Mouse (Mus musculus) cerebral cortex, adult 2 months (tissue): ENCODE measurements around the gene Ctsa.

ENCODE experiments used
- WGBS: fragments of 180-500 bp; shearing (Covaris S2); methylation state at CpG from one replicate; pipeline ENCODE4 v1.1.7; 2018; 5-methylcytosine and 5-hydroxymethylcytosine counted together

Ctsa gene

GRCm38 (mm10) chr2:164845782-164846181, 13.1 kb downstream of the Ctsa start:
- 52% methylated on average over 3 of the region's 3 CpGs for WGBS

DNA sequence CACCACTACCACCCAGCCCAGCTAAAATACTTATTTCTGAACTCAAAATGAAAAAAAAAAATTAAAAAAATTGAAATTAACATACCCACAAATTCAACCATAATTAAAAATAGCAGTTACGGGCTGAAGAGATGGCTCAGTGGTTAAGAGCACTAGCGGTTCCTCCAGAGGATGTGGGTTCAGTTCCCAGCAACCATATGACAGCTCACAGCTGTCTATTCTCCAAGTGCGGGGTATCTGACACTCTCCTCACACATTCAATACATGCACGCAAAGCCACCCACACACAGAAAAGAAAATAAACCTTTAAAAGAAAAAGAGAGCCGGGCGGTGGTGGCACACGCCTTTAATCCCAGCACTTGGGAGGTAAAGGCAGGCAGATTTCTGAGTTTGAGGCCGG, 17.4 kb downstream of the Ctsa start:
- WGBS: 49% methylated on average over 8 of the region's 8 CpGs

DNA sequence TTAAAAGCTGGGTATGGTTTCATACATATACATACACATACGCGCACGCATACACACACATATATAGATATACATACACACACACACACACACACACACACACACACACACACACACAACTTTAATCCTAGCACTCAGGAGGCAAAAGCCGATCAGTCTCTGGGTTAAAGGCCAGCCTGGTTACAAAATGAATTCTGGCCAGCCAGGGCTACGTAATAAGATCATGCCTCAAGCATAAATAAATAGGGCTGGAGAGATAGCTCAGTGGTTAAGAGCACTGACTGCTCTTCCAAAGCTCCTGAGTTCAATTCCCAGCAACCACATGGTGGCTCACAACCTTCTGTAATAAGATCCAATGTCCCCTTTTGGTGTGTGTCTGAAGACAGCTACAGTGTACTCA, 22.9 kb downstream of the Ctsa start:
- 78% methylated on average over 5 of the region's 5 CpGs for WGBS

- 2% methylated on average over 42 of the region's 42 CpGs for WGBS
Measured at GRCm38 (mm10) chr2:164856309-164857100, 23.8 kb downstream of the Ctsa start.

DNA sequence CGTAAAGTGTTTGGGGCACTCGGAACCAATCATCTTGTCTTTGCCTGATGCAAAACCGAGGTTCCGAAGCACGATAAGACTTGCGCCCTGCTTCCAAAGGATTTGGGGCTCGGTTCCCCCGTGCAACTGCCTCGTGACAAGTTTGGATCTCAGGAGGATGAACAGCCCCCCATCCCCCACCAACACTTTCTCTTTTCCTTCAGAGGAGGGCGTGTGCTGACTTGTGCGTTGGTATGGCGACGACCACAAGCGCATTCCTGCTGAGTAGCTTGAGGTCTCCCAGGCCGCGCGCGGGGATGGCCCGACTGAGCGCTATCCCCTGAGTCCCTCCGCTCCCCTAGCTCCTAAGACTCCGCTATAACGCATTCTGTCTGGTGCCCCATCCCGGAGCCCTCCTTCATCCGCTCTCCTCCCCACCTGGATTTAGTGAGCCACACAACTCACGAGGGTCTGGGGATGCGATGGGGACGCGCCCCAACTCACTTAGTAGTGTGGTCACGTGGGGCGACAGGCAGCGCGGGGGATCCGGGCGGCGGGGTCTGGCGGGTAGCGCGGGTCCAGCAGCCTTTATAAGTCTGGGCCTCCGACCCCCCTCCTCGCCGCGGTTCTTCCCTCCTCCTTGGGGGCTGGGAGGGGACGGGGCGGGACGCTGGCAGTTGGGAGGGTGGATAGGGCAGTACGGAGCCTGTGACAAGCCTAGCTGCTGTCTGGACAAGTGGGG, 24.6 kb downstream of the Ctsa start, which contains the start of gene Pltp:
Gene Pltp (minus strand): TSS at position 611 of the 721 bp plus-strand sequence.
- 2% methylated on average over 47 of the region's 47 CpGs for WGBS

GRCm38 (mm10) chr2:164857842-164858553, 25.3 kb downstream of the Ctsa start:
- WGBS: 21% methylated on average over 19 of the region's 19 CpGs

DNA sequence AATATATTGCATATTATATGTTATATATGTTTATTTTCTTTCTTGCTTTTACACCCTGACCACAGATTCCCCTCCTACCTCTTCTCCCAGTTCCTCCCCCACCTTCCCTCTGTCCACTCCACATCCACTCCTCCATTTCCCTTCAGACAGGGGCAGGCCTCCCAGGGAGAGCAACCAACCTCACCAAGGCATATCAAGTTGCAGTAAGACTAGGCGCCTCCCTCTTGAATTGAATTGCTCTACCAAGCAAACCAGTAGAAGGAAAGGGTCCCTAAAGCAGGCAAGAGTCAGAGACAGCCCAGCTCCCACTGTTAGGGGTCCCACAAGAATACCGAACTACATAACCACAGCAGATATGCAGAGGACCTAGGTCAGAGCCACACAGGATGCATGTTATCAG, 26.5 kb downstream of the Ctsa start:
- 85% methylated on average over 2 of the region's 2 CpGs for WGBS

- WGBS: 82% methylated on average over 9 of the region's 9 CpGs
Measured at GRCm38 (mm10) chr2:164859640-164860432, 27.2 kb downstream of the Ctsa start.

DNA sequence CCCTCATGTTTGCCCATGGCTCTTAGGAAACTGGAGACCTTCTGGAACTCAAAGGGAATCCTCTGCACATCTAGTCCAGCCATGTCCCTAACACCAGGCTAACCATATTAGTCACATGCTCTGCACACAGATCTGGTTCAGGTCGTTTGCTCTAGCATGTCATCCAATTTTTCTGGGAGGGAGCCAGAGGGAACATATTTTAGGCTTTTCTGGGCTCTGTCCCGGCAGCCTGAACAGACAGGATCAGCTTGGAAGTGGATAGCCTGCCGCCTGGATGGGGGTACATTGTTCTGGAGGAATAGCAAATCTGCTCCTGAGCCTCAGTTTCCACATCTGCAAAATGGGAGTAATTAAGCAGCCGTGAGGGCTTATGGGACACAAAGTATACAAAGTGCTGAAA, 28.4 kb downstream of the Ctsa start:
- 61% methylated on average over 4 of the region's 4 CpGs for WGBS

- 35% methylated on average over 9 of the region's 9 CpGs for WGBS
Measured at GRCm38 (mm10) chr2:164862179-164862861, 29.6 kb downstream of the Ctsa start.

DNA sequence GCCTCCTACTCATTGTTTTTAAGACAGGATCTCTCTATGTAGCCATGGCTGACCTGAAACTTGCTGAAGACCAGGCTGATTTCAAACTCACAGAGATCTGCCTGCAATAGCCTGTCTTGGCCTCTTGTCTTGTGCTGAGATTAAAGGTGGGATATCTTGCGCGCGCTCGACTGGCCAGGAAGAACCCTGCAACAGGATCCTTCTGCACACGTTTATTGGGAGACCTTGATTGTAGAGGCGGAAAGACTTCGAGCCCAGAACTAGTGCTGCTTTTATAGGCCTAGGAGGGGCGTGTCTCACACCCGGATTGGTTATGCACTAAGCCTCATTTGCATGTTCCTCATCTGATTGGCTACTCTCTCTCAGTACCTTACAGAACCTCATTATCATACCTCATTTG, 30.7 kb downstream of the Ctsa start:
- 93% methylated on average over 8 of the region's 9 CpGs for WGBS

DNA sequence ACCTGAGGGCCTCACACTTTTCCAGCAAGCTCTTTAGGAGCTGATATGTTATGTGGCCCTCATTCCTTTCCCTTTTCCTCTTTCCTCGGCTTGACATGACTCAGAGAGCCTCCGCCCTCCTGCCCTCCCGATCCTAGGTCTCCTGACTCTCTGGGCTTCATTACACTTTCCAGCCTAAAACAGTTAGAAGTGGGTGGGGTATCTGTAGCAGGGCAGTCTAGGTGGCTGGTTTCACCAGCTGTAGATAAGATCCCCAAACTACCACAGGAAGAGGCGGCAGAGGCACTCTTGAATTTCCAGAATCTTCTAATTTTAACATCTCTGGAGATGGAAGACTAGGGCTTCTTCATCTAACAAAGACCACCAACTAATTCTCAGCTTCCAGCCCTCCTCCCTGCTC, 31.9 kb downstream of the Ctsa start:
- WGBS: 76% methylated on average over 4 of the region's 4 CpGs

- 65% methylated on average over 16 of the region's 16 CpGs for WGBS
Measured at GRCm38 (mm10) chr2:164866741-164867551, 34.3 kb downstream of the Ctsa start.

DNA sequence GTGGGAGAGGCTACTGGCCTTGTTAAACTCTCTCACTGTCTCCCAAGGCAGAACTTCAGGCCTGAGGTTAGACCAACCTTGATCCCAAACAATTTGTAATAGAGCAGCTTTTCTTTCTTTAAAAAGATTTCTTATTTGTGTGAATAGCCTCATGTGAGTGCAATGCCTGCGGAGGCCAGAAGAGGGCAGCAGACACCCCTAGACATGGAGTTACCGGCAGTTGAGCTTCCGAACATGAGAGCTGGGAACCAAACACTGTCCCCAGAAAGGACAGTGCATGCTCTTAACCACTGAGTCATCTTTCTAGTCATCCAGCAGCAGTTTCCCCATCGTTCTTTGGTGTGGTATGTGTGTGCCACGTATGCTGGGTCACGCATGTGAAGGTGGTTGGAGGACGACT, 34.9 kb downstream of the Ctsa start:
- 93% methylated on average over 7 of the region's 7 CpGs for WGBS

GRCm38 (mm10) chr2:164868491-164868890, 35.8 kb downstream of the Ctsa start:
- WGBS: 72% methylated on average over 7 of the region's 7 CpGs

DNA sequence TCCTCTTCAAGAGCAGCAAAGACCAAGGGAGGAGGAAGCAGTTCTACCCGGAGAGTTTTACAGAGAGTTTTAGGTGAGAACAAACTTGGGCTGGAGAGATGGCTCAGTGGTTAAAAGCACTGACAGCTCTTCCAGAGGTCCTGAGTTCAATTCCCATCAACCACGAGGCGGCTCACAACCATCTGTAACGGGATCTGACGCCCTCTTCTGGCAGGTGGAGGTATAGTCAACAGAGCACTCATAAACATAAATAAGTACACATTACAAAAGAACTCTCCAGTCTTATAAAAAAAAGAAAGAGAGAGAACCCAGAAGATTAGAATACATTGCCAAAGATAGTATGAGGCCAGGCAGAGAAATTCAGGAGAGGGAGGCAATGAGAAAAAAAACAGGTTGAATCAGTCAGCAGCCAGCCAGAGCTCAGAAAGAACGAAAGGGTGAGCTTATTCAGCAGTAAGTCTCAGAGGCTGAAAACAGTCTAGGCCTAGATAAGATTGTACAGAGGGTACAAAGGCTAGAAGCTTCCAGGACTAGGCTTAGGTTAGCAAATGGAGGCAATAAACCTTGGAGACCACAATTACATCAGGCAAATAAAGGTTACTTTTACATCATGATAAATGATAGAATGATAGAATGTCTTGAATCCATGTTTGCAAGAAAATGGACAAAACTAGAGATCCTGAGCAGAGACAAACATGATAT, 39.1 kb downstream of the Ctsa start:
- 50% methylated on average over 6 of the region's 6 CpGs for WGBS

DNA sequence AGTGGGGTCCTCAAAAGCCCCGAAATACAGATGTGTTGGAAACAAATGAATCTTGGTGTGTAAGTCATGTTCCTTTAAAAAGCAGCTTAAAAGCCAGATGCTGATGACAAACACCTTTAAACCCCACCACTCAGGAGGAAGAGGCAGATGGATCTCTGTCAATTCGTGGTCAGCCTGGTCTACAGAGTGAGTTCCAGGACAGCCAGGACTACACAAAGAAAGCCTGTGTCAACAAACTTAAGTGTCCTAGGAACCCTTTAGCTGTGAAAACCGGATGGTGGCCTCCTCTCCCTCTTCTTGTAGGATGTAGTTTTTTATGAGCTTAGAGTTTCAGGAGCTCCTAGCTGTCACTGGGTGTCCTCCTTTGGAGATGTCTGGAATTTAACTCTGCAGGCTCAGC, 40.9 kb downstream of the Ctsa start:
- WGBS: 67% methylated on average over 3 of the region's 3 CpGs

- WGBS: 50% methylated on average over 1 of the region's 1 CpGs
Measured at GRCm38 (mm10) chr2:164874239-164874769, 41.6 kb downstream of the Ctsa start.

- WGBS: 54% methylated on average over 2 of the region's 2 CpGs
Measured at GRCm38 (mm10) chr2:164875648-164876047, 43.0 kb downstream of the Ctsa start.
